In the genomic region with DNA sequence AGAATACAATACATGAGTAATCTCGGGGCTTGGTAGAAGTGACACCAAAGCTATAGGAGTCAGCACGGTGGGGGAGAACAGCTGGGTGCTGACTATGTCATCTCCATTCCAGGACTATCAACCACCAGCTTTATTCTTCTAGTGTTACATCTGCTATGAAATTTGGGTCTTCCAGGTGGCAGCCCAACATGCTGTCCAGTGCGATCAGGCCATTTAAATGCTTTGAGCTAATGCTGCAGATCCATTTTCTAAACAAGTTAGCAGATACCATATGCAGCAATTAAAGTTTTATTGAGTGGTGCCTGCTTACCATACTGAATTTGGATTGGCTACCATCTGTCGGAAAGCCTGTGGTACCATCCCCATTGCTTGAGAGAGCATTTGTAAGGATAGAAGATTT, we compare ENCODE assay signal across 26 mouse cellular contexts.
DNase-seq lines count a peak whose midpoint lies in the region; ATAC-seq lines count a peak whose summit lies in the region.
"Had no signal": no experiment of that assay in that cellular context is flagged by ENCODE, and none has a peak within 500 bp of the region (broad histone marks: within the 10 kb centered on the region; RNA-seq: fewer than 3 reads in every experiment).

No protein-coding gene starts in this region.

- no peak overlapping the region for H3K4me3 ChIP-seq in forebrain, embryonic 12.5 days (replicated peaks)
- no peak overlapping the region for H3K4me3 ChIP-seq in forebrain, embryonic 11.5 days (ENCODE audit: low read depth, low read length)
- H3K4me3 ChIP-seq in forebrain, embryonic 14.5 days (ENCODE audit: low read depth, low read length), result no peak overlapping the region
- H3K4me3 ChIP-seq: embryonic facial prominence, embryonic 13.5 days; erythroblast, embryonic 14.5 days; gastrocnemius, adult 2 months; limb, embryonic 12.5 days; midbrain, embryonic 12.5 days had no signal

- H3K27ac ChIP-seq in forebrain, embryonic 12.5 days, result peak overlapping the region; percentile 65; the same call in 1 of the 2 replicates
- H3K27ac ChIP-seq in forebrain, embryonic 11.5 days (ENCODE audit: low read depth, low read length), result no peak overlapping the region
- H3K27ac ChIP-seq in forebrain, embryonic 14.5 days (ENCODE audit: low read depth, low read length), result peak overlapping the region; percentile 65; the same call in 1 of the 2 replicates
- H3K27ac ChIP-seq: embryonic facial prominence, embryonic 13.5 days; gastrocnemius, adult 2 months; kidney, postnatal 0 days; limb, embryonic 12.5 days had no signal

- 0 out of 2 replicates have a peak, but pooled peaks cover 3% of the 10 kb centered on the region for H3K27me3 ChIP-seq in forebrain, embryonic 12.5 days
- H3K27me3 ChIP-seq in forebrain, embryonic 11.5 days (ENCODE audit: control insufficient read depth, insufficient read depth, low read length), result no peaks in the 10 kb centered on the region
- H3K27me3 ChIP-seq in forebrain, embryonic 14.5 days (replicated peaks; ENCODE audit: control insufficient read depth, insufficient read depth, low read length), result no peaks in the 10 kb centered on the region
- H3K27me3 ChIP-seq: embryonic facial prominence, embryonic 13.5 days; limb, embryonic 12.5 days; midbrain, embryonic 12.5 days had no signal

- H3K4me1 ChIP-seq in forebrain, embryonic 12.5 days, result peaks cover 16% of the 10 kb centered on the region
- peaks cover 3% of the 10 kb centered on the region; the same call in 1 of the 2 replicates for H3K4me1 ChIP-seq in forebrain, embryonic 11.5 days (replicated peaks; ENCODE audit: control insufficient read depth, insufficient read depth, low read length)
- peaks cover 12% of the 10 kb centered on the region for H3K4me1 ChIP-seq in forebrain, embryonic 14.5 days (ENCODE audit: control insufficient read depth, insufficient read depth, low read length)
- H3K4me1 ChIP-seq: embryonic facial prominence, embryonic 13.5 days; limb, embryonic 12.5 days had no signal

- H3K36me3 ChIP-seq in forebrain, embryonic 12.5 days (replicated peaks), result no peaks in the 10 kb centered on the region
- no peaks in the 10 kb centered on the region for H3K36me3 ChIP-seq in forebrain, embryonic 11.5 days (ENCODE audit: control insufficient read depth, insufficient read depth, low read length)
- no peaks in the 10 kb centered on the region for H3K36me3 ChIP-seq in forebrain, embryonic 14.5 days (ENCODE audit: control insufficient read depth, insufficient read depth, low read length)
- H3K36me3 ChIP-seq: embryonic facial prominence, embryonic 13.5 days; limb, embryonic 12.5 days; midbrain, embryonic 12.5 days had no signal

- WGBS in forebrain, embryonic 12.5 days, result 75% methylated on average over 4 of the region's 4 CpGs
- WGBS in forebrain, embryonic 11.5 days, result 82% methylated on average over 4 of the region's 4 CpGs
- WGBS in forebrain, embryonic 14.5 days, result 58% methylated on average over 4 of the region's 4 CpGs

- H3K9ac ChIP-seq in forebrain, embryonic 12.5 days, result no peak overlapping the region
- H3K9ac ChIP-seq in forebrain, embryonic 11.5 days (ENCODE audit: low read length), result no peak overlapping the region
- H3K9ac ChIP-seq in forebrain, embryonic 14.5 days (ENCODE audit: low read length), result no peak overlapping the region
- H3K9ac ChIP-seq: embryonic facial prominence, embryonic 13.5 days; limb, embryonic 12.5 days; liver, postnatal 0 days; midbrain, embryonic 12.5 days had no signal

- no peak for DNase-seq in forebrain, embryonic 11.5 days (ENCODE audit: low spot score)
- DNase-seq in layer of hippocampus, adult 18-20 months (ENCODE audit: low spot score in 2 of 2), result peak; percentile 18 to 62
- no peak for DNase-seq in layer of hippocampus, adult 9-10 months (ENCODE audit: low spot score)
- peak; percentile 68 for DNase-seq in forebrain, embryonic 14.5 days (ENCODE audit: low spot score)
- peak; percentile 9 for DNase-seq in retina, embryonic 14.5 days (ENCODE audit: low spot score)
- DNase-seq in yolk sac, embryonic 10.5 days (ENCODE audit: low spot score), result no peak
- DNase-seq: adrenal gland, postnatal 14 days; cerebellum, adult 11 months; cerebellum, postnatal 36 days; embryo, embryonic 11 days; gastrocnemius, adult 2 months; heart, postnatal 4 days; kidney, adult 2 months; liver, postnatal 0 days; lung, postnatal 10 days; right cerebral cortex, postnatal 25 days; spleen, adult 18-20 months had no signal

- no peak overlapping the region for H3K4me2 ChIP-seq in forebrain, embryonic 12.5 days
- H3K4me2 ChIP-seq in forebrain, embryonic 11.5 days (ENCODE audit: low read depth, low read length, severe bottlenecking), result no peak overlapping the region
- H3K4me2 ChIP-seq in forebrain, embryonic 14.5 days (ENCODE audit: low read length), result no peak overlapping the region
- H3K4me2 ChIP-seq: embryonic facial prominence, embryonic 13.5 days; limb, embryonic 12.5 days; liver, embryonic 11.5 days; midbrain, embryonic 12.5 days had no signal

- no peaks in the 10 kb centered on the region for H3K9me3 ChIP-seq in forebrain, embryonic 12.5 days
- H3K9me3 ChIP-seq in forebrain, embryonic 11.5 days (ENCODE audit: control insufficient read depth, low read length), result no peaks in the 10 kb centered on the region
- no peaks in the 10 kb centered on the region for H3K9me3 ChIP-seq in forebrain, embryonic 14.5 days (replicated peaks; ENCODE audit: control insufficient read depth, low read length)
- H3K9me3 ChIP-seq: embryonic facial prominence, embryonic 13.5 days; limb, embryonic 12.5 days; midbrain, embryonic 12.5 days had no signal

- ATAC-seq in forebrain, embryonic 12.5 days (ENCODE audit: low FRiP score), result 0 out of 2 replicates have a peak, but pooled peaks have one; percentile 2
- ATAC-seq in forebrain, embryonic 11.5 days (replicated peaks; ENCODE audit: low FRiP score), result no peak
- ATAC-seq in forebrain, embryonic 14.5 days, result peak; percentile 40
- ATAC-seq: CD4-positive, CD25-positive, alpha-beta regulatory T cell, adult 4 months; inflammation-experienced regulatory T-cells, adult 6 months; liver, postnatal 0 days had no signal

Comparison
In these comparisons a context has a peak if more than half of its experiments do, and no peak if none do; other contexts are left out.
1. DNase-seq: peak in layer of hippocampus, adult 18-20 months (2 of 2), forebrain, embryonic 14.5 days (single experiment) and retina, embryonic 14.5 days (single experiment); none in forebrain, embryonic 11.5 days (single experiment), layer of hippocampus, adult 9-10 months (single experiment) and yolk sac, embryonic 10.5 days (single experiment).